Mouse (Mus musculus) embryonic facial prominence, embryonic 10.5 days (tissue): ENCODE measurements around the gene Klf7. TPM values are rescaled to one million over a fixed set of nuclear protein-coding genes. Genes with fewer than 3 reads are reported as not detected.
A peak's percentile ranks its signal among the peaks of the same experiment; 100 is the strongest.

Experiments
- DNase-seq: peaks from one replicate; pipeline ENCODE4 v3.0.0-alpha.2; 2017; ENCODE audit warnings: low spot score
- H3K27ac ChIP-seq: fragments of 300-500 bp; sonication (generic); replicated peaks from 2 replicates; pipeline ENCODE4 v1.5.1; 2016; ENCODE audit warnings: mild to moderate bottlenecking
- H3K27me3 ChIP-seq: fragments of 300-500 bp; sonication (generic); replicated peaks from 2 replicates; pipeline ENCODE4 v1.6.1; 2016; ENCODE audit warnings: low read depth, mild to moderate bottlenecking; ENCODE audit not compliant: poor library complexity, severe bottlenecking
- H3K36me3 ChIP-seq: fragments of 300-500 bp; sonication (generic); replicated peaks from 2 replicates; pipeline ENCODE4 v1.6.1; 2016; ENCODE audit warnings: mild to moderate bottlenecking, moderate library complexity
- H3K4me1 ChIP-seq: fragments of 300-500 bp; sonication (generic); 2 replicates; pipeline ENCODE4 v1.6.1; 2016
- H3K4me3 ChIP-seq: fragments of 300-500 bp; sonication (generic); 2 replicates; pipeline ENCODE4 v1.5.1; 2016; ENCODE audit warnings: mild to moderate bottlenecking, moderate library complexity
- H3K9me3 ChIP-seq: fragments of 300-500 bp; sonication (generic); 2 replicates; pipeline ENCODE4 v1.6.1; 2016; ENCODE audit warnings: mild to moderate bottlenecking
- WGBS: fragments of 180-500 bp; shearing (Covaris S2); methylation state at CpG from one replicate; pipeline ENCODE4 v1.1.7; 2016; 5-methylcytosine and 5-hydroxymethylcytosine counted together
- polyA plus RNA-seq: library from polyadenylated mRNA; unstranded; fragments of >200 nt; fragmentation: Nextera tagmentation; extraction: Ambion mirVana; gene quantifications from 2 replicates; pipeline ENCODE4 v1.2.1, GENCODE M21; 2016

The Klf7 gene
- polyA plus RNA-seq, 1 experiment from 2014 or later: 14.8 TPM

DNA sequence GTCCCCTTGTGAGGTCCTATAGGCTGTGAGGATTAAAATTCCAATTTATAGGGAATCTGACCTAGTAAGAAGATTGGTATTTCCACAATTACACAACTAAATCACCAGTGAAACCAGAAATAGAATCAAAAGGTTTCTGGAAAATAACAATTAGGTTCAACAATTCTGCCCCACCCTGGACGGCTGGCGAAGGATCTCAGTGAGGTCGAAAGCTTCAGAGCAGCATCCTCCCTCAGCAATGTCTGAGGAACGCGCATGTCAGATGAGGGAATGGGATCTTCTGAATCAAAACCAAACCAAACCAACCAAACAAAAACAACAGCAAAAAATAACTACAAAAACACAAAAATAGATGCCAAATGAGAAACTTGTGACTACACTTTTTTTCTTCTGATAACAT is 29.1 kb downstream of the Klf7 start:
- no peaks in the 10 kb centered on the region for H3K36me3 ChIP-seq
- H3K9me3 ChIP-seq: no peaks in the 10 kb centered on the region
- no peak for DNase-seq
- no peak overlapping the region for H3K27ac ChIP-seq
- H3K27me3 ChIP-seq: no peaks in the 10 kb centered on the region
- 92% methylated on average over 5 of the region's 5 CpGs for WGBS
- no peak overlapping the region for H3K4me3 ChIP-seq
- peaks cover 29% of the 10 kb centered on the region for H3K4me1 ChIP-seq

DNA sequence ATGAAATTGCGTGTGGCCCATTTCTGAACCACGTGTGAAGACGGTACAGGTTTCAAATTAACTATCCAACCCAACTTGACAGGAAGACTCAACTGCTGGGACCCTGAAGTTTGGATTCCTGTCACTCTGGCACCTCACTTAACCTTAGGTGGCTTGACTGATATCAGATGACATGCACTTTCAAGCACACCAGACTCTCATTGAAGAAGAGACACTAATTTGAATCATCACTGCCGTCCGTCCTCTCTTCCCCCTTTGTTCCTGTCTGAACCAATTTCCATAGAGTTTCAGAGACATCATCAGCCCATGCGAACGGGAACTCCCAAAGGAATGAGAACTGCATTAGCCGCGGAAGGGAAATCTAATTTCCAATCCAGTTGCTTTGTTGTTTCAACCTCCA is 30.5 kb downstream of the Klf7 start:
- no peak for DNase-seq
- Histone ChIP-seq H3K9me3 (no peaks in the 10 kb centered on the region), H3K27me3 (no peaks in the 10 kb centered on the region), H3K36me3 (no peaks in the 10 kb centered on the region), H3K4me3 (no peak overlapping the region), H3K27ac (no peak overlapping the region), H3K4me1 (peaks cover 24% of the 10 kb centered on the region)
- WGBS: 72% methylated on average over 9 of the region's 9 CpGs

DNA sequence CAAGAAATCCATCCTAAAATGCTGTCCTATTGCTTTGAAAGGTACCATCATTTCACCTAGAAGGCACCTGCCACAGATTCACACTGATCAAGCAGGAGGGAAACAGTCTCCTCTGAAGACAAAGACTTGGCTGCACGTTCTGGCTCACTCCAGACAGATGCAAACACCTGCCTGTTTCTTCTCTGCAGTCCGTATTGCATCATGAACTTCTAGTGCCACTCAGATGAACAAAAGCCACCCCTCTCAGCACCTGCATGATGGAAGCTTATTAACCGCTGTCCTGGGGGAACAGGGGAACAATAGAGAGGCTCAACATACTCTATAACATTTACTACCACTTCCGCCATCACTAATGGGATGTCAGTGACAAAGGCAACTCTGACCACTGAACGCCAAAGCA is 31.5 kb downstream of the Klf7 start:
- Histone ChIP-seq H3K4me1 (peaks cover 20% of the 10 kb centered on the region), H3K36me3 (no peaks in the 10 kb centered on the region), H3K27ac (no peak overlapping the region), H3K4me3 (no peak overlapping the region), H3K27me3 (no peaks in the 10 kb centered on the region), H3K9me3 (no peaks in the 10 kb centered on the region)
- DNase-seq: no peak
- WGBS: 91% methylated on average over 5 of the region's 5 CpGs

DNA sequence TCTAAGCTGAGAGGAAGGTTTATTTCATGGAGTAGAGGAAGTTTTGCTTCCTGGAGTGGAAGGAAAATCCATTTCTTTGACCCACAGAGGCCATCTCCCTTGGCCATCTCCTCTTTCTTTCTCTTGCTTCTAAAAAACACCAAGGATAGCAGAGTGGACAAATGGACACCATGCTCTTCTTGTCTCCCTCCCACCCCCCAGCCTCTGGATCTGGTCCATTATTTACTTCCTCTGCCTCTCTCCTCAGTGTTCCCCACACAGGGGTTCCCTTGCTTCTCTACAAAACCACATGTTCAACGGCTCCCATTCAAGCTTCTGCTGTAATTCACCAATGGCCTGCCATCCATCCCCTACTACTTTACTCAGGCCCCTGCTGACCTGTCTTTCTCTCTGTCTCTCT is 32.4 kb downstream of the Klf7 start:
- no peak overlapping the region for H3K27ac ChIP-seq
- no peaks in the 10 kb centered on the region for H3K36me3 ChIP-seq
- no peak for DNase-seq
- H3K4me3 ChIP-seq: no peak overlapping the region
- 79% methylated on average over 1 of the region's 1 CpGs for WGBS
- no peaks in the 10 kb centered on the region for H3K27me3 ChIP-seq
- no peaks in the 10 kb centered on the region for H3K9me3 ChIP-seq
- H3K4me1 ChIP-seq: peaks cover 23% of the 10 kb centered on the region

DNA sequence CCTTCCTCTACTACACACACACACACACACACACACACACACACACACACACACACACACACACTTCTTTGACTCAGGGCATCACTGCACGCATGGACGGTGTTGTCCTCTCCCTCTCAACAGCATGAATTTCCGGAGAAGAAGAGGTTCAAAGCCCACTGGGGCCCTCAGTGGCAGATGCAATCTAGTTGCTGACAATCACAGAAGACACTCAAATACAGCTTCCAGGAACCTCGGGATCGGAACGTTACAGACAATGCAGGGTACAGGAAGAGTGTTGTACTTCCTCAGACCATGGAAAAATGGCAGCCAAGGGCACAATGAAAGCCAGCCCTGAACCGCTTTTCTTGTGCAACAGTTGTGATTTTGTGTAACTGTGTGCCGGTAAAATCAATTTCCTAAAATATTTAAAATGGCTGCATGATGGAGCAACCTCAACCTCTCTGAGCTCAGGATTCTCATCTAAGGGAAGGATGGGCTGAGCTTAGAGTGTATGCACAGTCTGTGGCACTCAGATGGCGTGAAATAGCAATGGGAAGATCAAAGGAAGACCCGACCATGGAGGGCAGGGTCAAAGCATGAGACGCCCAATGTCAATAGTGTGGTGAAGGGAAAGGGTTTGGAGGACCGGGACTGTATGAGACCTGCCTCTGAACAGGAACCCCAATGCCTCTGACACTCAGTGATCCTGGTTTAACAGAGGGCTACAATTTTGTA is 33.3 kb downstream of the Klf7 start:
- peak overlapping the region; percentile 57; the same call in 1 of the 2 replicates for H3K27ac ChIP-seq
- DNase-seq: no peak

DNA sequence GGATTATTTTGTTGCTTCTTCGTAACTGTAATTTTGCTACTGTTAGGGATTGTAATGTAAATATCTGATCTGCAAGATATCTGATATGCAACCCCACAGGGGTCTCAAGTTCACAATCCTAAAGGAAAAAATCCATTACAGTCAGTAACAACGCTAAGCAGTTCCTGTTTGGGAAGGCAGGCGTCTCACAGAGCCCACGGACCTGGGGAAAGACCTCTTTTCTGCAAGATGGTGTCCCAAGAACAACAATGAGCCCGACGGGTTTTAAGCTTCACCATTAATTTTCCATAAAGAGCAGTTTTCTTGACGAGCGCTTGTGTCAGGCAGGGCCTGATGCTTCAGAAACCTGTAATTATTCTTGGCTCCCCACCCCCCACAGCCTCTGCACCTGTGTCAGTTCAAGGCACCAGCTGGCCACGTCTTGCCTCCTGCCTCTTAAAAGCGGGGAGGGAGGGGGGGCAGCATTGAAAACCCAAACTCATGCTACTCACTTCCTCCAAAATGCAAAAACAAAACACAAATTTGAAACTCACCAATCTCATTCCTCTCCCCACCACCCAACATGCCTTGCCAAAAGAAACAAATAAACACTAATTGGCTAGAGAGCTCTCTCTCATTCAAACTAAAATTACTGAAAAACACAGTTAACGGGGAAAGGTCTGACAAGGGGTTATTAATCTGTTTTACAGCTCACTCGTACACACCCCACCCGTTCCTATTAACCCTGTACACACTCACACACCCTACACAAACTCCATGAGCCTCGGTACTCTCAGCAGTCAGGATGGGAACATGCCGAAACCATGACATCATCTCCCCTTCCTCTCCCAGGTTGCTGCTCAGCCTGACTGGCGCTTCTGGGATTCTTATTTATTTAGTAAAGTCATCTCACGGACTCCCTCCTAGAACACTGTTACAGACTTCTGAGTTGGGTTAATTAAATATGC is 34.2 kb downstream of the Klf7 start:
- peak overlapping the region; percentile 8; the same call in 1 of the 2 replicates for H3K4me3 ChIP-seq
- H3K36me3 ChIP-seq: no peaks in the 10 kb centered on the region
- peak; percentile 41 for DNase-seq
- H3K9me3 ChIP-seq: no peaks in the 10 kb centered on the region
- peak overlapping the region; percentile 57 for H3K27ac ChIP-seq
- H3K4me1 ChIP-seq: peaks cover 23% of the 10 kb centered on the region
- H3K27me3 ChIP-seq: no peaks in the 10 kb centered on the region
- 40% methylated on average over 17 of the region's 17 CpGs for WGBS

More for the DNA sequence above, 33.3 kb downstream of the Klf7 start:
- Histone ChIP-seq H3K27me3 (no peaks in the 10 kb centered on the region), H3K4me1 (peaks cover 23% of the 10 kb centered on the region), H3K36me3 (no peaks in the 10 kb centered on the region), H3K4me3 (no peak overlapping the region), H3K9me3 (no peaks in the 10 kb centered on the region)
- 80% methylated on average over 12 of the region's 12 CpGs for WGBS

DNA sequence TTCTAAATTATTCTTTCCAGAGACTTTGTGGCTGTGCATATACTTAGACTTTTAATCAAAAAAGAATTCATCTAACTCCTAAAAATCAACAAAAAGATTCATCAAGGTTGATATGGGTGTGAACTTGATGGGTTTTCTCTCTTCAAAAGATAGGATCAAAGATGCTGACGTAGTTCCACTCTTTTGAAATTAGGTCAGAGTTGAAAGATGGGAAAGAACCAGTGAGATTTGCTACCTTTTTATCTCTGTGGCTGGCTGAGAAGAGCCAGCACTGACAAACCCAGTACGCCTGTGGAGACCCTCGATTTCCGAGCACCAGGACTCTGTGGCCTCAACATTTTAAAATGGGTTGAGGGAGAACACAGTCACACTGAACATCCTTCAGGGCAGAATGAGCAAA is 36.2 kb downstream of the Klf7 start:
- no peak overlapping the region for H3K27ac ChIP-seq
- H3K4me1 ChIP-seq: peaks cover 23% of the 10 kb centered on the region
- DNase-seq: no peak
- no peaks in the 10 kb centered on the region for H3K9me3 ChIP-seq
- 93% methylated on average over 4 of the region's 4 CpGs for WGBS
- H3K36me3 ChIP-seq: no peaks in the 10 kb centered on the region
- H3K4me3 ChIP-seq: no peak overlapping the region
- H3K27me3 ChIP-seq: no peaks in the 10 kb centered on the region

DNA sequence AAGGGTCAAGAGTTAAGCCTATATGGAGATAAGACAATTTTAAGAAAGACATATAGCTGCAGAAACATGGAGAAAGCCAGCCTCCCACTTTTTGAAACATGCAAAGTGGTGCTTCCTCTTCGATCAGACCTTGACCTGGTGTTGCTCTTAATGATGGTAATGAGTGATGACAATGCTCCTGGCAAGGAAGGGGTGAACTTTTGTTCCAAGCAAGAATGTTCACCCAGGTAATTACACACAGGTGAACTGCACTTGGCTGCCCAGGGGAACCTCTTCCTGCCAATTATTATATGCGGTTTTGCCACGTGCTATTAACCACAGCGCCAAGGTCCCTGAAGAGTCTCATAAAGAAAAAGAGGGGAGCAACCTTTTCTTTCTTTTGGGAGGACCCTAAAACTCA is 36.7 kb downstream of the Klf7 start:
- Histone ChIP-seq H3K9me3 (no peaks in the 10 kb centered on the region), H3K27ac (no peak overlapping the region), H3K4me3 (no peak overlapping the region), H3K4me1 (peaks cover 23% of the 10 kb centered on the region), H3K36me3 (no peaks in the 10 kb centered on the region), H3K27me3 (no peaks in the 10 kb centered on the region)
- WGBS: 78% methylated on average over 4 of the region's 4 CpGs
- no peak for DNase-seq

DNA sequence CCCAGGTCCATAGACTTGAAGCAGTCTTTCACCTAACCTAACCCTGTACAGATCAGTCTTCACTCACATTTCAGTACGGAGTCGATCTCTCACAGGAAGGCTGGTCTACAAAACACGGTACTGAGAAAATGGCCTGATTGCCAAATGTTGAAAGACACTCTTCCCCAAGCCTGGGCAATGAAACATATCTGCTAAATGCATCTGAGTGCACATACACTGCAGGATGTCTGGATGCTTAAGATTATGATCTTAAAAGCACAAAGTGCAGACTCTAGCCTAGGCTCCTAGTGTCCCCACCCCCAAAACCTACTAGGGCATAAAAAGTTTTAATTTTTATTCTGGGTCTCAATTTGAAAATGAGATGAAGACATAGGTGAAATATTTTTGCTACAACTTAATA is 37.4 kb downstream of the Klf7 start:
- Histone ChIP-seq H3K9me3 (no peaks in the 10 kb centered on the region), H3K27ac (no peak overlapping the region), H3K4me3 (no peak overlapping the region), H3K36me3 (no peaks in the 10 kb centered on the region), H3K27me3 (no peaks in the 10 kb centered on the region), H3K4me1 (peaks cover 23% of the 10 kb centered on the region)
- DNase-seq: no peak
- WGBS: 89% methylated on average over 3 of the region's 3 CpGs

DNA sequence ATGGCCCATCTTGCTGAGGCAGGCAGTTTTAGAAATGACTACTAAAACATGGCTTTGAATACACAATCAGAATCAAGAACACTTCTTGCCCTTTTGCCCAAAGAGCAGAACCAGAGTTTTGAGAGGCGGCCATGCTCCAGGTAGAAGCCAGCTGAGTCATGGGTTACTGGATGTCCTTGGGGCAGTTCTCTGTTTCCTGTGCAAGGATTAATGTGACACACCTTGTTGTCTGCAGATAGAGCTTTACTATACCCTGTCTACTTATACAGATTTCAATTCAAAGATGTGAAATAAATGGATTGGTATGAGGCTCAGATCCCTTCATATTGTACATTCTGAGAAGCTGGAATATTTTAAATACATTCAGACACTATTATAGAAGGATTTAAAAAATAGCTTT is 40.3 kb downstream of the Klf7 start:
- WGBS: 90% methylated on average over 1 of the region's 1 CpGs
- no peaks in the 10 kb centered on the region for H3K9me3 ChIP-seq
- H3K4me1 ChIP-seq: 0 out of 2 replicates have a peak, but pooled peaks cover 14% of the 10 kb centered on the region
- H3K27me3 ChIP-seq: no peaks in the 10 kb centered on the region
- H3K4me3 ChIP-seq: no peak overlapping the region
- H3K36me3 ChIP-seq: peaks cover 22% of the 10 kb centered on the region
- no peak for DNase-seq
- no peak overlapping the region for H3K27ac ChIP-seq

DNA sequence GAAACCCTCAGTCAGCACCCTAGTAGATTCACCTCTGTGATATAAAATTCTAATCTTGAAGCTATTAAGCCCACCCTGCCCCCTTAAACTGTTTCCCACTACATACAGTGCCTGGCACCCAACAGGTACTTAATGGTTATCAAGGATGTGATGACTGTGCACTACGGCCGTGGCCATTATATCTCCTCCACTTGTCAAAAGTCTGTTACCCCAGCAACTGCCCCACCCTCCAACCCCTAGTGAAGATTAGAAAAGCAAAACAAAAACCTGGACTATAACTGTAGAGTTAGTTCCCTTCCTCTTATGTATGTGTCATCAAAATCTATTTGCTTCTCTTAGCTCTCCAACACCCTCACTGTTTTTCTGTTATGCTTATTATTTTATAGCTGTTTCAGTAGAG is 40.9 kb downstream of the Klf7 start:
- Histone ChIP-seq H3K4me1 (0 out of 2 replicates have a peak, but pooled peaks cover 13% of the 10 kb centered on the region), H3K9me3 (no peaks in the 10 kb centered on the region), H3K27ac (no peak overlapping the region), H3K27me3 (no peaks in the 10 kb centered on the region), H3K36me3 (peaks cover 28% of the 10 kb centered on the region), H3K4me3 (no peak overlapping the region)
- DNase-seq: no peak
- 88% methylated on average over 2 of the region's 2 CpGs for WGBS

DNA sequence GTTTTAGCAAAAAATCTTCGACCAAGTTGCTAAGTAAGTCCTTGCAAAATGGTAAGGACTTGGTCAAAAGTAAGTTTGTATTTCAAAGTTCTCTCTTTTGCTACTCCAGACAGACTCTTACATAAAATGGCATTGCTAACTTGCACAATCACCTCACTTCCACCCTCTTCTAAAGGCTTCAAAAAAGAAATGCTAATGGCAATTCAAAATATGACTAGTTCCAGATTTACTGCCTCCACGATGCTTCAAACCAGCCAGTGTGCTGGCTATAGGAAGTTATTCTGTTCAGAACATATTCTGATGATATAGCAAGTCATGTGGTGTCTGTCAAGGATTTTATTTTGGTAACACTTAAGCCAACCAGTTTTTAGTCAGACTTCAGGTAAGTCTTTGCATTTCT is 41.8 kb downstream of the Klf7 start:
- Histone ChIP-seq H3K4me3 (no peak overlapping the region), H3K27ac (no peak overlapping the region), H3K4me1 (0 out of 2 replicates have a peak, but pooled peaks cover 10% of the 10 kb centered on the region), H3K36me3 (peaks cover 30% of the 10 kb centered on the region), H3K9me3 (no peaks in the 10 kb centered on the region), H3K27me3 (no peaks in the 10 kb centered on the region)
- no peak for DNase-seq
- WGBS: 91% methylated on average over 2 of the region's 2 CpGs
